Mouse (Mus musculus) forebrain, embryonic 15.5 days (tissue): ENCODE data around the gene Slco6d1. TPM values are rescaled to one million over a fixed set of nuclear protein-coding genes. Genes with fewer than 3 reads are reported as not detected.

Experiments
- microRNA-seq: library from miRNA; unstranded; fragments of <30 nt; microRNA quantifications from one replicate; pipeline ENCODE4, GENCODE M21; 2016
- polyA plus RNA-seq: library from polyadenylated mRNA; unstranded; fragments of >200 nt; fragmentation: Nextera tagmentation; extraction: Ambion mirVana; gene quantifications from 2 replicates; pipeline ENCODE4 v1.2.1, GENCODE M21; 2015

Gene Slco6d1
- polyA plus RNA-seq, 1 experiment from 2014 or later, result not detected

Small RNA genes within 50 kb of the gene (microRNA-seq; reads per million reads assigned to microRNA genes)
- not detected for gene Gm26134
